Mouse (Mus musculus): ENCODE measurements around the gene Gm28635. TPM values are rescaled to one million over a fixed set of nuclear protein-coding genes. Genes with fewer than 3 reads are reported as not detected.
"Not testable (repeated sequence)": the region's sequence is repeated elsewhere in the genome, so short reads cannot be mapped to it uniquely, and the experiment has no call there.

Gm28635 gene
- polyA plus RNA-seq, 1 experiment from 2014 or later = not detected

GRCm38 (mm10) chr2:84671535-84671934 lies 6.3 kb downstream of the Gm28635 start:
- H3K27me3 ChIP-seq (ENCODE audit: low read depth, poor library complexity, severe bottlenecking); H3K9me3 ChIP-seq (replicated peaks); H3K27ac ChIP-seq; H3K4me3 ChIP-seq; DNase-seq (ENCODE audit: low spot score): not testable (repeated sequence)
- Histone ChIP-seq H3K4me1 (peaks cover 12% of the 10 kb centered on the region), H3K36me3 (peaks cover 64% of the 10 kb centered on the region)
- WGBS = 72% methylated on average over 4 of the region's 5 CpGs

- no peaks in the 10 kb centered on the region for H3K27me3 ChIP-seq (ENCODE audit: low read depth, poor library complexity, severe bottlenecking)
- peaks cover 12% of the 10 kb centered on the region for H3K4me1 ChIP-seq
- H3K27ac ChIP-seq = peak within 1 kb of the TSS; percentile 99
- H3K4me3 ChIP-seq = peak within 1 kb of the TSS; percentile 83
- DNase-seq (ENCODE audit: low spot score) = peak; percentile 94
- no peaks in the 10 kb centered on the region for H3K9me3 ChIP-seq (replicated peaks)
- WGBS = under 1% methylated on average over 20 of the region's 20 CpGs
- peaks cover 55% of the 10 kb centered on the region for H3K36me3 ChIP-seq
Observed at GRCm38 (mm10) chr2:84670569-84670933, 7.3 kb downstream of the Gm28635 start, which contains the start of gene Selenoh. Selenoh (minus strand) TSS chr2:84670770.

GRCm38 (mm10) chr2:84669828-84670568 lies 7.8 kb downstream of the Gm28635 start:
- Histone ChIP-seq H3K4me1 (peaks cover 12% of the 10 kb centered on the region), H3K27me3 (ENCODE audit: low read depth, poor library complexity, severe bottlenecking) (no peaks in the 10 kb centered on the region), H3K9me3 (replicated peaks) (no peaks in the 10 kb centered on the region), H3K27ac (peak overlapping the region; percentile 99), H3K4me3 (peak overlapping the region; percentile 83), H3K36me3 (peaks cover 50% of the 10 kb centered on the region)
- WGBS = 3% methylated on average over 39 of the region's 39 CpGs
- no peak for DNase-seq (ENCODE audit: low spot score)

- Histone ChIP-seq H3K36me3 (peaks cover 23% of the 10 kb centered on the region), H3K9me3 (replicated peaks) (no peaks in the 10 kb centered on the region), H3K4me1 (peaks cover 11% of the 10 kb centered on the region), H3K27ac (no peak overlapping the region), H3K4me3 (no peak overlapping the region), H3K27me3 (ENCODE audit: low read depth, poor library complexity, severe bottlenecking) (no peaks in the 10 kb centered on the region)
- WGBS = 62% methylated on average over 12 of the region's 12 CpGs
- no peak for DNase-seq (ENCODE audit: low spot score)
Observed at GRCm38 (mm10) chr2:84666081-84666480, 11.8 kb downstream of the Gm28635 start.

GRCm38 (mm10) chr2:84662866-84663265 lies 15.0 kb downstream of the Gm28635 start:
- peak; percentile 41 for DNase-seq (ENCODE audit: low spot score)
- Histone ChIP-seq H3K9me3 (replicated peaks) (no peaks in the 10 kb centered on the region), H3K27ac (no peak overlapping the region), H3K27me3 (ENCODE audit: low read depth, poor library complexity, severe bottlenecking) (no peaks in the 10 kb centered on the region), H3K4me3 (no peak overlapping the region), H3K36me3 (peaks cover 8% of the 10 kb centered on the region), H3K4me1 (no peaks in the 10 kb centered on the region)
- WGBS = 18% methylated on average over 2 of the region's 2 CpGs

- H3K9me3 ChIP-seq (replicated peaks) = no peaks in the 10 kb centered on the region
- WGBS = 68% methylated on average over 3 of the region's 3 CpGs
- no peak for DNase-seq (ENCODE audit: low spot score)
- H3K27me3 ChIP-seq (ENCODE audit: low read depth, poor library complexity, severe bottlenecking) = no peaks in the 10 kb centered on the region
- H3K27ac ChIP-seq = no peak overlapping the region
- H3K4me3 ChIP-seq = no peak overlapping the region
- no peaks in the 10 kb centered on the region for H3K4me1 ChIP-seq
- no peaks in the 10 kb centered on the region for H3K36me3 ChIP-seq
Observed at GRCm38 (mm10) chr2:84660253-84660652, 17.6 kb downstream of the Gm28635 start.

- Histone ChIP-seq H3K4me1 (no peaks in the 10 kb centered on the region), H3K36me3 (no peaks in the 10 kb centered on the region)
- 92% methylated on average over 32 of the region's 32 CpGs for WGBS
Observed at GRCm38 (mm10) chr2:84658806-84659205, 19.0 kb downstream of the Gm28635 start, which contains the start of gene Btbd18. Btbd18 (plus strand) TSS chr2:84659079.

GRCm38 (mm10) chr2:84655864-84656263 lies 22.0 kb downstream of the Gm28635 start:
- WGBS = 80% methylated on average over 1 of the region's 1 CpGs
- Histone ChIP-seq H3K27ac (no peak overlapping the region), H3K4me1 (0 out of 2 replicates have a peak, but pooled peaks cover 5% of the 10 kb centered on the region), H3K36me3 (no peaks in the 10 kb centered on the region), H3K9me3 (replicated peaks) (no peaks in the 10 kb centered on the region), H3K27me3 (ENCODE audit: low read depth, poor library complexity, severe bottlenecking) (no peaks in the 10 kb centered on the region), H3K4me3 (no peak overlapping the region)
- DNase-seq (ENCODE audit: low spot score) = no peak

More at GRCm38 (mm10) chr2:84658806-84659205, 19.0 kb downstream of the Gm28635 start, which contains the start of gene Btbd18:
- DNase-seq (ENCODE audit: low spot score) = no peak
- no peaks in the 10 kb centered on the region for H3K9me3 ChIP-seq (replicated peaks)
- no peaks in the 10 kb centered on the region for H3K27me3 ChIP-seq (ENCODE audit: low read depth, poor library complexity, severe bottlenecking)
- no peak within 1 kb of the TSS for H3K27ac ChIP-seq
- no peak within 1 kb of the TSS for H3K4me3 ChIP-seq

GRCm38 (mm10) chr2:84653354-84653753 lies 24.5 kb downstream of the Gm28635 start:
- DNase-seq (ENCODE audit: low spot score) = no peak
- H3K4me3 ChIP-seq = no peak overlapping the region
- H3K27me3 ChIP-seq (ENCODE audit: low read depth, poor library complexity, severe bottlenecking) = no peaks in the 10 kb centered on the region
- peaks cover 12% of the 10 kb centered on the region for H3K4me1 ChIP-seq
- no peak overlapping the region for H3K27ac ChIP-seq
- H3K9me3 ChIP-seq (replicated peaks) = no peaks in the 10 kb centered on the region
- H3K36me3 ChIP-seq = no peaks in the 10 kb centered on the region

- H3K9me3 ChIP-seq (replicated peaks) = no peaks in the 10 kb centered on the region
- under 1% methylated on average over 15 of the region's 15 CpGs for WGBS
Observed at GRCm38 (mm10) chr2:84650464-84651195, 27.2 kb downstream of the Gm28635 start, which contains the start of gene Ctnnd1. Ctnnd1 (minus strand) TSS chr2:84650765.

GRCm38 (mm10) chr2:84649674-84650073 lies 28.2 kb downstream of the Gm28635 start:
- peak overlapping the region; percentile 74 for H3K4me3 ChIP-seq
- H3K27ac ChIP-seq = peak overlapping the region; percentile 94
- no peaks in the 10 kb centered on the region for H3K9me3 ChIP-seq (replicated peaks)
- peaks cover 19% of the 10 kb centered on the region; the same call in 1 of the 2 replicates for H3K36me3 ChIP-seq
- H3K27me3 ChIP-seq (ENCODE audit: low read depth, poor library complexity, severe bottlenecking) = no peaks in the 10 kb centered on the region
- peak; percentile 59 for DNase-seq (ENCODE audit: low spot score)
- H3K4me1 ChIP-seq = peaks cover 15% of the 10 kb centered on the region
- WGBS = 0% methylated on average over 10 of the region's 10 CpGs

More at GRCm38 (mm10) chr2:84650464-84651195, 27.2 kb downstream of the Gm28635 start, which contains the start of gene Ctnnd1:
- Histone ChIP-seq H3K27ac (peak within 1 kb of the TSS; percentile 94), H3K4me1 (peaks cover 15% of the 10 kb centered on the region), H3K36me3 (peaks cover 15% of the 10 kb centered on the region; the same call in 1 of the 2 replicates), H3K27me3 (ENCODE audit: low read depth, poor library complexity, severe bottlenecking) (no peaks in the 10 kb centered on the region), H3K4me3 (peak within 1 kb of the TSS; percentile 74)
- DNase-seq (ENCODE audit: low spot score) = peak; percentile 78

GRCm38 (mm10) chr2:84648369-84648768 lies 29.5 kb downstream of the Gm28635 start:
- peaks cover 20% of the 10 kb centered on the region; the same call in 1 of the 2 replicates for H3K36me3 ChIP-seq
- no peak for DNase-seq (ENCODE audit: low spot score)
- H3K9me3 ChIP-seq (replicated peaks) = no peaks in the 10 kb centered on the region
- 68% methylated on average over 6 of the region's 6 CpGs for WGBS
- H3K4me3 ChIP-seq = peak overlapping the region; percentile 74
- H3K4me1 ChIP-seq = peaks cover 15% of the 10 kb centered on the region
- no peaks in the 10 kb centered on the region for H3K27me3 ChIP-seq (ENCODE audit: low read depth, poor library complexity, severe bottlenecking)
- H3K27ac ChIP-seq = no peak overlapping the region

All from limb, embryonic 10.5 days (tissue).